Mouse (Mus musculus): ENCODE data around the gene Rnf168. TPM values are rescaled to one million over a fixed set of nuclear protein-coding genes. Genes with fewer than 3 reads are reported as not detected.

Gene Rnf168
- total RNA-seq, 1 experiment from 2014 or later = 22.2 TPM

GRCm38 (mm10) chr16:32316601-32317000 lies 39.3 kb downstream of the Rnf168 start:
- no peak for DNase-seq

- no peak for DNase-seq
These were observed 46.7 kb downstream of the Rnf168 start for GRCm38 (mm10) chr16:32323953-32324352.

- DNase-seq = no peak
These were observed 53.8 kb downstream of the Rnf168 start for GRCm38 (mm10) chr16:32330876-32331670.

GRCm38 (mm10) chr16:32332040-32332555 lies 54.8 kb downstream of the Rnf168 start, which contains the start of gene Ubxn7:
Gene Ubxn7, plus strand, starts transcription at chr16:32332257.
- peak; percentile 99 for DNase-seq

GRCm38 (mm10) chr16:32332556-32333511 lies 55.6 kb downstream of the Rnf168 start:
- DNase-seq = peak; percentile 79

GRCm38 (mm10) chr16:32335146-32335545 lies 57.9 kb downstream of the Rnf168 start:
- no peak for DNase-seq

GRCm38 (mm10) chr16:32336026-32336780 lies 58.9 kb downstream of the Rnf168 start:
- DNase-seq = peak; percentile 11

- peak; percentile 54 for DNase-seq
These were observed 59.7 kb downstream of the Rnf168 start for GRCm38 (mm10) chr16:32337001-32337400.

- DNase-seq = no peak
These were observed 63.2 kb downstream of the Rnf168 start for GRCm38 (mm10) chr16:32340451-32340850.

GRCm38 (mm10) chr16:32345521-32345920 lies 68.3 kb downstream of the Rnf168 start:
- no peak for DNase-seq

- DNase-seq = no peak
These were observed 73.5 kb downstream of the Rnf168 start for GRCm38 (mm10) chr16:32350776-32351175.

Small RNA genes lying within 50 kb of the gene (microRNA-seq; reads per million reads assigned to microRNA genes)
- 0 reads per million in 2 experiments for gene Mir1946a

Other genes starting within 250 kb of the Rnf168 start
- gene Pak2, start 198.1 kb upstream of the Rnf168 start, total RNA-seq (2021) = 58.2 and 64.3 TPM in 2 replicates
- 36.8 and 37.7 TPM in 2 replicates for gene Pigx, start 177.7 kb upstream of the Rnf168 start, total RNA-seq (2021)
- 9.9 and 11.3 TPM in 2 replicates for gene Cep19, start 177.7 kb upstream of the Rnf168 start, total RNA-seq (2021)
- 8.0 and 17.4 TPM in 2 replicates for gene Nrros, start 111.9 kb upstream of the Rnf168 start, total RNA-seq (2021)
- gene Bex6, start 97.6 kb upstream of the Rnf168 start, total RNA-seq (2021) = not detected in 2 replicates
- gene Fbxo45, start 30.3 kb upstream of the Rnf168 start, total RNA-seq (2021) = 17.6 and 18.4 TPM in 2 replicates
- gene Wdr53, start 30.2 kb upstream of the Rnf168 start, total RNA-seq (2021) = 13.9 and 16.7 TPM in 2 replicates
- not detected in 2 replicates for gene Smco1, start 6.0 kb upstream of the Rnf168 start, total RNA-seq (2021)
- 50.3 and 55.2 TPM in 2 replicates for gene Ubxn7, start 54.8 kb downstream of the Rnf168 start, total RNA-seq (2021)
- gene Tm4sf19, start 123.0 kb downstream of the Rnf168 start, total RNA-seq (2021) = not detected in 2 replicates
- 6.2 and 6.8 TPM in 2 replicates for gene Tctex1d2, start 142.2 kb downstream of the Rnf168 start, total RNA-seq (2021)
- gene Pcyt1a, start 153.5 kb downstream of the Rnf168 start, total RNA-seq (2021) = 75.6 and 77.2 TPM in 2 replicates
- not detected in 2 replicates for gene Slc51a, start 210.4 kb downstream of the Rnf168 start, total RNA-seq (2021)
- gene Zdhhc19, start 218.8 kb downstream of the Rnf168 start, total RNA-seq (2021) = not detected in 2 replicates